ENCODE assay signal across 19 mouse cellular contexts in the genomic region with DNA sequence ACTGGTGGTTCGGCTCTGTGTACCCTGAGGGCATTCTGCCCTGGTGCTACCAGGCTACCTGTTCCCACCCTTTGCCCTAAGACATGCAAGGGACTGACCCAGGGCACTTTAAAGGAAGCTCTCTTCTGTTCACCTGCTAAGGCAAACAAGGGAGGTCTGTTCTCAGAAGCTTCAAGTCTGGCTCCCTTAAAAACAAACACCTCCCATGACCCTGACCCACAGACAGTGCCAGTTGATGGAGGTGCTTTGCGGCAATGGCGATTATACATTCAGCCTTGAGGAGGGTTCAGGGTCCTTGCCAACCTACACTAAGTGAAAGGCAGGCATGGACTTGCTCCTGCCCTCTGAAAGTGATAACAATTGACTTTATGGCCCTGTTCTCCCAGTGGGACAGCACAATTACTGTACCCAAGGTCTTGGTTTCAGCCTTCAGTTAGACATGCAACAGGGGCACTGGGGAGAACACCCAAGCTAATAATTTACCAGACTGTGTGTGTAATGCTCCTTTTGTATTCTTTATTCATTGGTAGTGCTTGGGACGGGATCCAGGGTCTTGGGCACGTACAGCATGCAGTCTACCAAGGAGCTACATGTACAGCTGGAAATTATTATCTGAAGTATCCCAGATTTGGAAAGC. TPM values are rescaled to one million over a fixed set of nuclear protein-coding genes. Genes with fewer than 3 reads are reported as not detected.
DNase-seq lines count a peak whose midpoint lies in the region; ATAC-seq and TF ChIP-seq lines count a peak whose summit lies in the region.
"Had no signal": no experiment of that assay in that cellular context is flagged by ENCODE, and none has a peak within 500 bp of the region (broad histone marks: within the 10 kb centered on the region; RNA-seq: fewer than 3 reads in every experiment).

No protein-coding gene starts in this region.

- no peaks in the 10 kb centered on the region for H3K36me3 ChIP-seq in lung, embryonic 16.5 days (ENCODE audit: control insufficient read depth, insufficient read depth, low read length)
- H3K36me3 ChIP-seq in kidney, postnatal 0 days (ENCODE audit: insufficient read depth, low read length), result no peaks in the 10 kb centered on the region
- H3K36me3 ChIP-seq in liver, embryonic 16.5 days (ENCODE audit: control insufficient read depth, insufficient read depth), result no peaks in the 10 kb centered on the region
- H3K36me3 ChIP-seq: heart, embryonic 12.5 days; hindbrain, embryonic 15.5 days; lung, embryonic 15.5 days had no signal

- no peaks in the 10 kb centered on the region for H3K9me3 ChIP-seq in lung, embryonic 16.5 days (ENCODE audit: control insufficient read depth, low read length)
- H3K9me3 ChIP-seq in kidney, postnatal 0 days (replicated peaks; ENCODE audit: low read length), result no peaks in the 10 kb centered on the region
- no peaks in the 10 kb centered on the region for H3K9me3 ChIP-seq in liver, embryonic 16.5 days (replicated peaks; ENCODE audit: control insufficient read depth, low read length)
- H3K9me3 ChIP-seq: heart, embryonic 12.5 days; hindbrain, embryonic 15.5 days; lung, embryonic 15.5 days had no signal

- H3K27ac ChIP-seq in lung, embryonic 16.5 days (ENCODE audit: low read length), result no peak overlapping the region
- H3K27ac ChIP-seq in kidney, postnatal 0 days, result peak overlapping the region; percentile 37; the same call in 1 of the 2 replicates
- H3K27ac ChIP-seq in liver, embryonic 16.5 days (ENCODE audit: low read length), result peak overlapping the region; percentile 67
- H3K27ac ChIP-seq: hindbrain, embryonic 15.5 days; lung, embryonic 15.5 days had no signal

- H3K4me2 ChIP-seq in lung, embryonic 16.5 days (ENCODE audit: low read depth, low read length), result no peak overlapping the region
- H3K4me2 ChIP-seq in kidney, postnatal 0 days (ENCODE audit: low read length), result no peak overlapping the region
- no peak overlapping the region for H3K4me2 ChIP-seq in liver, embryonic 16.5 days (ENCODE audit: low read depth, low read length)
- H3K4me2 ChIP-seq: heart, embryonic 12.5 days; hindbrain, embryonic 15.5 days; lung, embryonic 15.5 days had no signal

- ATAC-seq in lung, embryonic 16.5 days (ENCODE audit: low read depth), result peak; percentile 41
- peak; percentile 50; the same call in 1 of the 2 replicates for ATAC-seq in kidney, postnatal 0 days (replicated peaks; ENCODE audit: low FRiP score, low read depth)
- peak; percentile 47 for ATAC-seq in liver, embryonic 16.5 days (ENCODE audit: low read depth)

- no peak overlapping the region for H3K4me3 ChIP-seq in lung, embryonic 16.5 days (ENCODE audit: low read length)
- no peak overlapping the region for H3K4me3 ChIP-seq in kidney, postnatal 0 days (replicated peaks; ENCODE audit: low read depth, low read length)
- H3K4me3 ChIP-seq in liver, embryonic 16.5 days (ENCODE audit: low read depth, low read length), result no peak overlapping the region
- H3K4me3 ChIP-seq: heart, embryonic 12.5 days; hindbrain, embryonic 15.5 days; lung, embryonic 15.5 days had no signal

- H3K9ac ChIP-seq in lung, embryonic 16.5 days (ENCODE audit: low read length), result no peak overlapping the region
- no peak overlapping the region for H3K9ac ChIP-seq in kidney, postnatal 0 days (ENCODE audit: low read depth, low read length)
- no peak overlapping the region for H3K9ac ChIP-seq in liver, embryonic 16.5 days (ENCODE audit: low read depth, low read length)
- H3K9ac ChIP-seq: heart, embryonic 12.5 days; hindbrain, embryonic 15.5 days; lung, embryonic 15.5 days had no signal

- no peak for TF ChIP-seq CTCF in kidney, postnatal 0 days (IDR thresholded peaks at IDR 0.05; ENCODE audit: low read depth)

- H3K27me3 ChIP-seq in lung, embryonic 16.5 days (ENCODE audit: control insufficient read depth, insufficient read depth, low read depth, low read length), result no peaks in the 10 kb centered on the region
- H3K27me3 ChIP-seq in kidney, postnatal 0 days (ENCODE audit: insufficient read depth, low read length), result no peaks in the 10 kb centered on the region
- H3K27me3 ChIP-seq in liver, embryonic 16.5 days (ENCODE audit: control insufficient read depth, insufficient read depth, low read depth, low read length), result no peaks in the 10 kb centered on the region

- peaks cover 4% of the 10 kb centered on the region; the same call in 1 of the 2 replicates for H3K4me1 ChIP-seq in lung, embryonic 16.5 days (replicated peaks; ENCODE audit: control insufficient read depth, insufficient read depth, low read length)
- no peaks in the 10 kb centered on the region for H3K4me1 ChIP-seq in kidney, postnatal 0 days (replicated peaks; ENCODE audit: insufficient read depth, low read length)
- peaks cover 4% of the 10 kb centered on the region for H3K4me1 ChIP-seq in liver, embryonic 16.5 days (ENCODE audit: control insufficient read depth, low read depth, low read length)
- H3K4me1 ChIP-seq: heart, embryonic 12.5 days had no signal

- WGBS in lung, embryonic 16.5 days, result 49% methylated on average over 5 of the region's 5 CpGs
- 58% methylated on average over 5 of the region's 5 CpGs for WGBS in kidney, postnatal 0 days
- WGBS in liver, embryonic 16.5 days (ENCODE audit: insufficient replicate concordance), result 55% methylated on average over 5 of the region's 5 CpGs

- DNase-seq in lung, postnatal 14 days, result no peak
- DNase-seq in kidney, postnatal 0 days (ENCODE audit: low spot score), result no peak
- peak; percentile 51 for DNase-seq in yolk sac, embryonic 10.5 days (ENCODE audit: low spot score)
- no peak for DNase-seq in cerebellum, postnatal 14 days
- DNase-seq in left cerebral cortex, adult 8-10 months (ENCODE audit: low spot score in 2 of 2), result no peak
- DNase-seq in right cerebral cortex, postnatal 4 days, result no peak
- DNase-seq: cerebellum, adult 9-11 months; embryo, embryonic 11 days; midbrain, embryonic 14.5 days had no signal

RNA-seq across cellular contexts. Expression of a gene that starts 7.7 kb away (rescaled TPM):
- polyA plus RNA-seq in lung, embryonic 16.5 days (2015; fragmentation: Nextera tagmentation; extraction: Ambion mirVana), result 0.16 and 0.88 TPM in 2 replicates
- polyA plus RNA-seq in kidney, postnatal 0 days (2015; fragmentation: Nextera tagmentation; extraction: Ambion mirVana), result 2.1 and 2.6 TPM in 2 replicates
- 7.8 and 10.8 TPM in 2 replicates for polyA plus RNA-seq in liver, embryonic 16.5 days (2015; fragmentation: Nextera tagmentation; extraction: Ambion mirVana)
- 1 to 10 TPM in 1 of 4 experiments, under 1 TPM in 3; 0.54 to 1.1 (median 0.92) TPM for total RNA-seq in left cerebral cortex, adult 8-10 months (2022)
- total RNA-seq: heart, postnatal 25 days; megakaryocyte, adult 5-6 weeks had no signal
- polyA plus RNA-seq: limb, embryonic 11.5 days had no signal

RNA-seq across cellular contexts. Expression of a gene that starts 12.7 kb away (rescaled TPM):
- 10.0 and 14.1 TPM in 2 replicates for polyA plus RNA-seq in lung, embryonic 16.5 days (2015; fragmentation: Nextera tagmentation; extraction: Ambion mirVana)
- polyA plus RNA-seq in kidney, postnatal 0 days (2015; fragmentation: Nextera tagmentation; extraction: Ambion mirVana), result 0.39 and 0.47 TPM in 2 replicates
- polyA plus RNA-seq in liver, embryonic 16.5 days (2015; fragmentation: Nextera tagmentation; extraction: Ambion mirVana), result 1.4 and 3.4 TPM in 2 replicates
- 1 to 10 TPM; 1.7 to 3.9 (median 2.9) TPM for total RNA-seq in left cerebral cortex, adult 8-10 months (2022)
- total RNA-seq: megakaryocyte, adult 5-6 weeks; neutrophil, adult 5-6 weeks had no signal
- polyA plus RNA-seq: forebrain, embryonic 11.5 days; hindbrain, embryonic 15.5 days; midbrain, embryonic 14.5 days had no signal

RNA-seq across cellular contexts. Expression of a gene that starts 28.2 kb away (rescaled TPM):
- 20.5 and 23.4 TPM in 2 replicates for polyA plus RNA-seq in lung, embryonic 16.5 days (2015; fragmentation: Nextera tagmentation; extraction: Ambion mirVana)
- 20.3 and 20.7 TPM in 2 replicates for polyA plus RNA-seq in kidney, postnatal 0 days (2015; fragmentation: Nextera tagmentation; extraction: Ambion mirVana)
- polyA plus RNA-seq in liver, embryonic 16.5 days (2015; fragmentation: Nextera tagmentation; extraction: Ambion mirVana), result 6.0 and 7.9 TPM in 2 replicates
- 1 to 10 TPM; 3.9 to 4.7 (median 4.3) TPM for total RNA-seq in left cerebral cortex, adult 8-10 months (2022)

RNA-seq across cellular contexts. Expression of a gene that starts 30.9 kb away (rescaled TPM):
- 23.5 and 25.4 TPM in 2 replicates for polyA plus RNA-seq in lung, embryonic 16.5 days (2015; fragmentation: Nextera tagmentation; extraction: Ambion mirVana)
- polyA plus RNA-seq in kidney, postnatal 0 days (2015; fragmentation: Nextera tagmentation; extraction: Ambion mirVana), result 47.2 and 48.6 TPM in 2 replicates
- 21.9 and 23.6 TPM in 2 replicates for polyA plus RNA-seq in liver, embryonic 16.5 days (2015; fragmentation: Nextera tagmentation; extraction: Ambion mirVana)
- 10 to 100 TPM; 62.4 to 79.7 (median 73.7) TPM for total RNA-seq in left cerebral cortex, adult 8-10 months (2022)

RNA-seq across cellular contexts. Expression of a gene that starts 31.2 kb away (rescaled TPM):
- 211 and 213 TPM in 2 replicates for polyA plus RNA-seq in lung, embryonic 16.5 days (2015; fragmentation: Nextera tagmentation; extraction: Ambion mirVana)
- polyA plus RNA-seq in kidney, postnatal 0 days (2015; fragmentation: Nextera tagmentation; extraction: Ambion mirVana), result 198 and 219 TPM in 2 replicates
- 108 and 123 TPM in 2 replicates for polyA plus RNA-seq in liver, embryonic 16.5 days (2015; fragmentation: Nextera tagmentation; extraction: Ambion mirVana)
- total RNA-seq in left cerebral cortex, adult 8-10 months (2022), result 100 to 1,000 TPM; 105 to 117 (median 109) TPM
